Mouse (Mus musculus): Measurements from ENCODE around the gene Gm7030.
"Not testable (repeated sequence)": the region's sequence is repeated elsewhere in the genome, so short reads cannot be mapped to it uniquely, and the experiment has no call there.

DNA sequence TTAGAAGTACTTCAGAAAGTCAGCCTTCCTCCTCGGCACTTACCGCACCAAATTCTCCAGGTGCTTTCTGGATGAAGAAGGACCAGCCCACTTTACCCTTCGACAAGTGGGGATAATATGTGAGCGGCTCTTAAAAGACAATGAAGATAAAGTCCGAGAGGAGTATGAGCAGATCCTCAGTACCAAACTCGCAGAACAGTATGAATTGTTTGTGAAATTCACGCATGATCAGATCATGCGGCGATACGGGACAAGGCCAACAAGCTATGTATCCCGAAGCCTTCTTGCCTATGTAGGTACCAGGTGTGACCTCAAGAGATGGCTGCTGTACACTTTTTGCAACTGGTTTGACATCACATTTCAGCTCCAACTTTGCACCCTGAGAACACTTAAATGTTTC, 29.0 kb upstream of the Gm7030 start:
- not testable (repeated sequence) for TF ChIP-seq CTCF (IDR thresholded peaks at IDR 0.05; ENCODE audit: borderline replicate concordance, insufficient read depth, low read length); POLR2A (IDR thresholded peaks at IDR 0.05; ENCODE audit: low read depth, low read length)
